ENCODE assay signal across 35 mouse cellular contexts in the genomic region with DNA sequence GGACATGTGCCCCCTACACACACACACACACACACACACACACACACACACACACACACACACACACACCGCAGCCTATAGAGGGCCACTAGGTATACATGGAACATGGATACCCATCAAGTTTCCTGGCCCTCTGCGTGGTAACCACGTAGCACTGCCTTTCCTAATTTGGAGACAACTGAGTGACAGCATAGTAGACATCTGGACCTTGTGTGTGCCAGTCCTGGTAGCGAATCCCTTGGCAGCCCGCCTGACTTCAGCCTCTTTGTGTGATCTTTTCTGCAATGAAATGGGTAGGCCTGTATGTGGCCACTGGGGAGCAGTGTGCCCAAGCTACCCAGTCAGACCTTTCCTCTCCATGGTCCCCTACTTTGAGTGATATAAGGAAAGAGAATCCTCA. TPM values are rescaled to one million over a fixed set of nuclear protein-coding genes. Genes with fewer than 3 reads are reported as not detected.
DNase-seq lines count a peak whose midpoint lies in the region; ATAC-seq lines count a peak whose summit lies in the region.
"Had no signal": no experiment of that assay in that cellular context is flagged by ENCODE, and none has a peak within 500 bp of the region (broad histone marks: within the 10 kb centered on the region; RNA-seq: fewer than 3 reads in every experiment).

No protein-coding gene starts in this region.

- H3K27ac ChIP-seq in heart, embryonic 11.5 days (ENCODE audit: low read depth, low read length): peak overlapping the region; percentile 79
- H3K27ac ChIP-seq in heart, embryonic 16.5 days (ENCODE audit: low read length): peak overlapping the region; percentile 84
- H3K27ac ChIP-seq in liver, embryonic 13.5 days: no peak overlapping the region
- H3K27ac ChIP-seq: embryonic facial prominence, embryonic 13.5 days; forebrain, embryonic 10.5 days; forebrain, embryonic 15.5 days; hindbrain, embryonic 14.5 days; layer of hippocampus, adult 2 months; limb, embryonic 13.5 days; liver, embryonic 15.5 days; lung, embryonic 15.5 days; midbrain, embryonic 10.5 days; midbrain, embryonic 15.5 days; neural tube, embryonic 15.5 days; stomach, embryonic 15.5 days had no signal

- ATAC-seq in heart, embryonic 11.5 days (replicated peaks; ENCODE audit: insufficient number of reproducible peaks, low FRiP score, low TSS enrichment): peak; percentile 22
- peak; percentile 51 for ATAC-seq in heart, embryonic 16.5 days (replicated peaks; ENCODE audit: extremely low read depth, insufficient read depth, low FRiP score)
- ATAC-seq in liver, embryonic 13.5 days (ENCODE audit: low read depth): peak; percentile 7; the same call in 1 of the 2 replicates
- ATAC-seq: forebrain, embryonic 15.5 days; inflammation-experienced regulatory T-cells, adult 6 months; midbrain, embryonic 15.5 days; Patski had no signal

- WGBS in heart, embryonic 11.5 days (ENCODE audit: insufficient replicate concordance): 59% methylated on average over 5 of the region's 5 CpGs
- 52% methylated on average over 5 of the region's 5 CpGs for WGBS in heart, embryonic 16.5 days
- 68% methylated on average over 5 of the region's 5 CpGs for WGBS in liver, embryonic 13.5 days (ENCODE audit: insufficient replicate concordance)

- H3K4me1 ChIP-seq in heart, embryonic 11.5 days (ENCODE audit: control insufficient read depth, insufficient read depth, low read length): peaks cover 27% of the 10 kb centered on the region
- H3K4me1 ChIP-seq in heart, embryonic 16.5 days (ENCODE audit: control insufficient read depth, insufficient read depth, low read length): peaks cover 16% of the 10 kb centered on the region
- H3K4me1 ChIP-seq in liver, embryonic 13.5 days (replicated peaks): peaks cover 15% of the 10 kb centered on the region; the same call in 1 of the 2 replicates
- H3K4me1 ChIP-seq: embryonic facial prominence, embryonic 13.5 days; forebrain, embryonic 10.5 days; forebrain, embryonic 15.5 days; limb, embryonic 13.5 days; liver, embryonic 15.5 days; lung, embryonic 15.5 days; midbrain, embryonic 15.5 days; neural tube, embryonic 15.5 days; stomach, embryonic 15.5 days had no signal

- H3K27me3 ChIP-seq in heart, embryonic 11.5 days (ENCODE audit: control insufficient read depth, insufficient read depth, low read length): no peaks in the 10 kb centered on the region
- H3K27me3 ChIP-seq in heart, embryonic 16.5 days (ENCODE audit: control insufficient read depth, insufficient read depth, low read length): no peaks in the 10 kb centered on the region
- H3K27me3 ChIP-seq in liver, embryonic 13.5 days: no peaks in the 10 kb centered on the region
- H3K27me3 ChIP-seq: embryonic facial prominence, embryonic 13.5 days; forebrain, embryonic 15.5 days; limb, embryonic 13.5 days; liver, embryonic 15.5 days; lung, embryonic 15.5 days; midbrain, embryonic 15.5 days; neural tube, embryonic 15.5 days; stomach, embryonic 15.5 days had no signal

- H3K9me3 ChIP-seq in heart, embryonic 11.5 days (replicated peaks; ENCODE audit: control insufficient read depth, low read length): no peaks in the 10 kb centered on the region
- H3K9me3 ChIP-seq in heart, embryonic 16.5 days (replicated peaks; ENCODE audit: control insufficient read depth, low read length): peaks cover 4% of the 10 kb centered on the region; the same call in 1 of the 2 replicates
- H3K9me3 ChIP-seq in liver, embryonic 13.5 days (replicated peaks): no peaks in the 10 kb centered on the region
- H3K9me3 ChIP-seq: embryonic facial prominence, embryonic 13.5 days; forebrain, embryonic 10.5 days; forebrain, embryonic 15.5 days; limb, embryonic 13.5 days; liver, embryonic 15.5 days; lung, embryonic 15.5 days; midbrain, embryonic 10.5 days; midbrain, embryonic 15.5 days; stomach, embryonic 15.5 days had no signal

- no peak overlapping the region; the same call in none of the 2 replicates for H3K9ac ChIP-seq in heart, embryonic 11.5 days (ENCODE audit: low read depth, low read length)
- 0 out of 2 replicates have a peak overlapping the region, but pooled peaks have one; percentile 3 for H3K9ac ChIP-seq in heart, embryonic 16.5 days (ENCODE audit: low read length)
- no peak overlapping the region for H3K9ac ChIP-seq in liver, embryonic 13.5 days
- H3K9ac ChIP-seq: embryonic facial prominence, embryonic 13.5 days; forebrain, embryonic 15.5 days; hindbrain, embryonic 14.5 days; limb, embryonic 13.5 days; liver, embryonic 15.5 days; lung, embryonic 15.5 days; midbrain, embryonic 15.5 days; neural tube, embryonic 15.5 days; stomach, embryonic 15.5 days had no signal

- peak overlapping the region; percentile 22; the same call in 1 of the 2 replicates for H3K4me2 ChIP-seq in heart, embryonic 11.5 days
- no peak overlapping the region for H3K4me2 ChIP-seq in heart, embryonic 16.5 days (ENCODE audit: low read depth, low read length)
- no peak overlapping the region for H3K4me2 ChIP-seq in liver, embryonic 13.5 days
- H3K4me2 ChIP-seq: embryonic facial prominence, embryonic 13.5 days; forebrain, embryonic 15.5 days; hindbrain, embryonic 14.5 days; limb, embryonic 13.5 days; liver, embryonic 15.5 days; lung, embryonic 15.5 days; midbrain, embryonic 15.5 days; neural tube, embryonic 15.5 days; stomach, embryonic 15.5 days had no signal

- H3K4me3 ChIP-seq in heart, embryonic 11.5 days (ENCODE audit: low read depth, low read length): no peak overlapping the region
- H3K4me3 ChIP-seq in heart, embryonic 16.5 days (ENCODE audit: low read length): no peak overlapping the region
- no peak overlapping the region for H3K4me3 ChIP-seq in liver, embryonic 13.5 days (replicated peaks)
- H3K4me3 ChIP-seq: embryonic facial prominence, embryonic 13.5 days; forebrain, embryonic 10.5 days; forebrain, embryonic 15.5 days; layer of hippocampus, adult 2 months; limb, embryonic 13.5 days; liver, embryonic 15.5 days; lung, embryonic 15.5 days; midbrain, embryonic 10.5 days; midbrain, embryonic 15.5 days; neural tube, embryonic 15.5 days; stomach, embryonic 15.5 days had no signal

- DNase-seq in heart, postnatal 25 days (ENCODE audit: low spot score): no peak
- DNase-seq in heart, postnatal 14 days: no peak
- peak; percentile 12 to 39 for DNase-seq in layer of hippocampus, postnatal 14 days (ENCODE audit: low spot score in 2 of 2)
- no peak for DNase-seq in layer of hippocampus, adult 9-11 months
- no peak for DNase-seq in liver, embryonic 13.5 days
- DNase-seq: adrenal gland, postnatal 10 days; cerebellum, adult 11 months; cerebellum, adult 9-11 months; gastrocnemius, postnatal 25 days; kidney, adult 2 months; kidney, postnatal 36 days; right cerebral cortex, postnatal 25 days had no signal

- intact Hi-C loops in heart, postnatal 25 days (cut with DNase I): no loop called here
- intact Hi-C loops in heart, postnatal 14 days (cut with DNase I): no loop called here

- no peaks in the 10 kb centered on the region for H3K36me3 ChIP-seq in heart, embryonic 11.5 days (ENCODE audit: control insufficient read depth, insufficient read depth, low read length)
- H3K36me3 ChIP-seq in heart, embryonic 16.5 days (ENCODE audit: control insufficient read depth, insufficient read depth): no peaks in the 10 kb centered on the region; the same call in 1 of the 2 replicates
- no peaks in the 10 kb centered on the region for H3K36me3 ChIP-seq in liver, embryonic 13.5 days
- H3K36me3 ChIP-seq: embryonic facial prominence, embryonic 13.5 days; forebrain, embryonic 10.5 days; forebrain, embryonic 15.5 days; limb, embryonic 13.5 days; liver, embryonic 15.5 days; lung, embryonic 15.5 days; midbrain, embryonic 10.5 days; midbrain, embryonic 15.5 days; neural tube, embryonic 15.5 days; stomach, embryonic 15.5 days had no signal

RNA-seq across cellular contexts. Expression of gene Mrpl36, which starts 29.0 kb away (rescaled TPM):
- polyA plus RNA-seq in heart, embryonic 11.5 days (2014; fragmentation: Nextera tagmentation; extraction: Ambion mirVana): 155 and 170 TPM in 2 replicates
- total RNA-seq in heart, postnatal 25 days (2021): 10 to 100 TPM; 52.7 to 54.5 TPM
- 138 TPM in 2 replicates for polyA plus RNA-seq in heart, embryonic 16.5 days (2015; fragmentation: Nextera tagmentation; extraction: Ambion mirVana)
- total RNA-seq in heart, postnatal 14 days (2021): 10 to 100 TPM; 41.8 to 42.8 TPM
- 10 to 100 TPM; 34.3 to 38.2 TPM for total RNA-seq in layer of hippocampus, postnatal 14 days (2021)
- polyA plus RNA-seq in liver, embryonic 13.5 days (2015; fragmentation: Nextera tagmentation; extraction: Ambion mirVana): 124 and 132 TPM in 2 replicates

RNA-seq across cellular contexts. Expression of gene Ndufs6, which starts 29.0 kb away (rescaled TPM):
- polyA plus RNA-seq in heart, embryonic 11.5 days (2014; fragmentation: Nextera tagmentation; extraction: Ambion mirVana): 545 and 546 TPM in 2 replicates
- 1,000 to 10,000 TPM; 1,182 to 1,218 TPM for total RNA-seq in heart, postnatal 25 days (2021)
- 798 and 819 TPM in 2 replicates for polyA plus RNA-seq in heart, embryonic 16.5 days (2015; fragmentation: Nextera tagmentation; extraction: Ambion mirVana)
- 1,000 to 10,000 TPM; 1,008 to 1,014 TPM for total RNA-seq in heart, postnatal 14 days (2021)
- 100 to 1,000 TPM; 178 to 180 TPM for total RNA-seq in layer of hippocampus, postnatal 14 days (2021)
- polyA plus RNA-seq in liver, embryonic 13.5 days (2015; fragmentation: Nextera tagmentation; extraction: Ambion mirVana): 271 and 302 TPM in 2 replicates

RNA-seq across cellular contexts. Expression of gene Irx4, which starts 39.0 kb away (rescaled TPM):
- polyA plus RNA-seq in heart, embryonic 11.5 days (2014; fragmentation: Nextera tagmentation; extraction: Ambion mirVana): 39.2 and 45.9 TPM in 2 replicates
- total RNA-seq in heart, postnatal 25 days (2021): 10 to 100 TPM; 26.0 to 27.0 TPM
- polyA plus RNA-seq in heart, embryonic 16.5 days (2015; fragmentation: Nextera tagmentation; extraction: Ambion mirVana): 42.2 and 50.2 TPM in 2 replicates
- total RNA-seq in heart, postnatal 14 days (2021): 10 to 100 TPM; 24.5 to 27.7 TPM
- not detected for total RNA-seq in layer of hippocampus, postnatal 14 days (2021)
- polyA plus RNA-seq in liver, embryonic 13.5 days (2015; fragmentation: Nextera tagmentation; extraction: Ambion mirVana): 0.07 and 0.12 TPM in 2 replicates
- total RNA-seq: adrenal gland, postnatal 10 days; common myeloid progenitor, adult 5-6 weeks; gastrocnemius, adult 18-20 months; gastrocnemius, postnatal 25 days; layer of hippocampus, adult 2 months; left cerebral cortex, adult 18-20 months; left cerebral cortex, postnatal 25 days; megakaryocyte progenitor cell, adult 5-6 weeks; MEL had no signal
- polyA plus RNA-seq: frontal cortex, adult 2 months; inflammation-experienced regulatory T-cells, adult 6 months; liver, embryonic 15.5 days; Patski had no signal

Comparison
In these comparisons a context has a peak if more than half of its experiments do, and no peak if none do; other contexts are left out.
1. DNase-seq: peak in layer of hippocampus, postnatal 14 days (2 of 2); none in heart, postnatal 25 days (single experiment), heart, postnatal 14 days (0 of 2), layer of hippocampus, adult 9-11 months (single experiment) and liver, embryonic 13.5 days (single experiment).
2. RNA of gene Ndufs6, which starts 29.0 kb away (total RNA-seq): 1,182 to 1,218 TPM in heart, postnatal 25 days and 1,008 to 1,014 TPM in heart, postnatal 14 days; 178 to 180 TPM in layer of hippocampus, postnatal 14 days; every median in the first group is over 4 times any median in the second.
3. RNA of gene Irx4, which starts 39.0 kb away (total RNA-seq): 24.5 to 27.7 TPM in heart, postnatal 14 days and 26.0 to 27.0 TPM in heart, postnatal 25 days; not detected in layer of hippocampus, postnatal 14 days; every median in the first group is over 10 times any median in the second.
4. Peak in every context shown above with its lines, with median percentiles within 50 percentile points of each other: ATAC-seq.